Mouse (Mus musculus): Measurements from ENCODE around the gene Nox1. TPM values are rescaled to one million over a fixed set of nuclear protein-coding genes. Genes with fewer than 3 reads are reported as not detected.

The Nox1 gene
- polyA plus RNA-seq, 1 experiment from 2014 or later: 0.31 TPM

- 60% methylated on average over 3 of the region's 3 CpGs for whole genome bisulfite sequencing
- no peaks in the 10 kb centered on the region for H3K9me3 ChIP-seq (ENCODE audit: control insufficient read depth, low read length)
- no peak for ATAC-seq (ENCODE audit: insufficient number of reproducible peaks, insufficient read depth, low FRiP score, low read depth)
Measured at GRCm38 (mm10) chrX:134128549-134128948, 93.2 kb downstream of the Nox1 start.

GRCm38 (mm10) chrX:134116417-134116816 lies 105.3 kb downstream of the Nox1 start:
- Histone ChIP-seq H3K4me3 (ENCODE audit: control insufficient read depth in 1 of 2, insufficient read depth in 1 of 2, low read depth in 1 of 2, low read length in 2 of 2) (no peak overlapping the region), H3K36me3 (ENCODE audit: control insufficient read depth, insufficient read depth, low read length) (no peaks in the 10 kb centered on the region), H3K27me3 (ENCODE audit: control insufficient read depth, insufficient read depth, low read length) (no peaks in the 10 kb centered on the region), H3K9me3 (ENCODE audit: control insufficient read depth, low read length) (no peaks in the 10 kb centered on the region), H3K4me2 (ENCODE audit: low read length) (no peak overlapping the region), H3K27ac (replicated peaks in 1 of 2; ENCODE audit: control insufficient read depth in 1 of 2, insufficient read depth in 1 of 2, low read depth in 2 of 2, low read length in 2 of 2) (no peak overlapping the region), H3K9ac (ENCODE audit: low read length) (no peak overlapping the region), H3K4me1 (ENCODE audit: control insufficient read depth in 2 of 2, insufficient read depth in 2 of 2, low read length in 2 of 2) (no peaks in the 10 kb centered on the region)
- no peak for ATAC-seq (ENCODE audit: insufficient number of reproducible peaks, insufficient read depth, low FRiP score, low read depth)
- 55% methylated on average over 3 of the region's 3 CpGs for WGBS

More at GRCm38 (mm10) chrX:134128549-134128948, 93.2 kb downstream of the Nox1 start:
- no peaks in the 10 kb centered on the region for H3K36me3 ChIP-seq (ENCODE audit: control insufficient read depth, insufficient read depth, low read length)
- H3K9ac ChIP-seq (ENCODE audit: low read length): no peak overlapping the region
- no peaks in the 10 kb centered on the region for H3K27me3 ChIP-seq (ENCODE audit: control insufficient read depth, insufficient read depth, low read length)
- no peak overlapping the region for H3K4me2 ChIP-seq (ENCODE audit: low read length)
- H3K4me1 ChIP-seq (ENCODE audit: control insufficient read depth in 2 of 2, insufficient read depth in 2 of 2, low read length in 2 of 2): no peaks in the 10 kb centered on the region
- H3K27ac ChIP-seq (replicated peaks in 1 of 2; ENCODE audit: control insufficient read depth in 1 of 2, insufficient read depth in 1 of 2, low read depth in 2 of 2, low read length in 2 of 2): no peak overlapping the region
- H3K4me3 ChIP-seq (ENCODE audit: control insufficient read depth in 1 of 2, insufficient read depth in 1 of 2, low read depth in 1 of 2, low read length in 2 of 2): no peak overlapping the region

GRCm38 (mm10) chrX:134111767-134112166 lies 110.0 kb downstream of the Nox1 start:
- no peaks in the 10 kb centered on the region for H3K27me3 ChIP-seq (ENCODE audit: control insufficient read depth, insufficient read depth, low read length)
- no peaks in the 10 kb centered on the region for H3K36me3 ChIP-seq (ENCODE audit: control insufficient read depth, insufficient read depth, low read length)
- no peaks in the 10 kb centered on the region for H3K9me3 ChIP-seq (ENCODE audit: control insufficient read depth, low read length)
- no peak overlapping the region for H3K4me2 ChIP-seq (ENCODE audit: low read length)
- no peaks in the 10 kb centered on the region for H3K4me1 ChIP-seq (ENCODE audit: control insufficient read depth in 2 of 2, insufficient read depth in 2 of 2, low read length in 2 of 2)
- WGBS: 50% methylated on average over 3 of the region's 3 CpGs
- H3K4me3 ChIP-seq (ENCODE audit: control insufficient read depth in 1 of 2, insufficient read depth in 1 of 2, low read depth in 1 of 2, low read length in 2 of 2): no peak overlapping the region
- no peak overlapping the region for H3K27ac ChIP-seq (replicated peaks in 1 of 2; ENCODE audit: control insufficient read depth in 1 of 2, insufficient read depth in 1 of 2, low read depth in 2 of 2, low read length in 2 of 2)
- ATAC-seq (ENCODE audit: insufficient number of reproducible peaks, insufficient read depth, low FRiP score, low read depth): no peak
- H3K9ac ChIP-seq (ENCODE audit: low read length): no peak overlapping the region

GRCm38 (mm10) chrX:134102641-134103040 lies 119.1 kb downstream of the Nox1 start:
- Histone ChIP-seq H3K9ac (ENCODE audit: low read length) (no peak overlapping the region), H3K36me3 (ENCODE audit: control insufficient read depth, insufficient read depth, low read length) (no peaks in the 10 kb centered on the region), H3K4me1 (ENCODE audit: control insufficient read depth in 2 of 2, insufficient read depth in 2 of 2, low read length in 2 of 2) (no peaks in the 10 kb centered on the region), H3K27me3 (ENCODE audit: control insufficient read depth, insufficient read depth, low read length) (no peaks in the 10 kb centered on the region), H3K4me3 (ENCODE audit: control insufficient read depth in 1 of 2, insufficient read depth in 1 of 2, low read depth in 1 of 2, low read length in 2 of 2) (no peak overlapping the region), H3K27ac (replicated peaks in 1 of 2; ENCODE audit: control insufficient read depth in 1 of 2, insufficient read depth in 1 of 2, low read depth in 2 of 2, low read length in 2 of 2) (no peak overlapping the region), H3K9me3 (ENCODE audit: control insufficient read depth, low read length) (no peaks in the 10 kb centered on the region), H3K4me2 (ENCODE audit: low read length) (no peak overlapping the region)
- WGBS: 53% methylated on average over 2 of the region's 2 CpGs
- no peak for ATAC-seq (ENCODE audit: insufficient number of reproducible peaks, insufficient read depth, low FRiP score, low read depth)

- no peaks in the 10 kb centered on the region for H3K9me3 ChIP-seq (ENCODE audit: control insufficient read depth, low read length)
- H3K27ac ChIP-seq (replicated peaks in 1 of 2; ENCODE audit: control insufficient read depth in 1 of 2, insufficient read depth in 1 of 2, low read depth in 2 of 2, low read length in 2 of 2): no peak overlapping the region
- no peak overlapping the region for H3K4me3 ChIP-seq (ENCODE audit: control insufficient read depth in 1 of 2, insufficient read depth in 1 of 2, low read depth in 1 of 2, low read length in 2 of 2)
- no peaks in the 10 kb centered on the region for H3K27me3 ChIP-seq (ENCODE audit: control insufficient read depth, insufficient read depth, low read length)
- H3K36me3 ChIP-seq (ENCODE audit: control insufficient read depth, insufficient read depth, low read length): peaks cover 33% of the 10 kb centered on the region
- no peak for ATAC-seq (ENCODE audit: insufficient number of reproducible peaks, insufficient read depth, low FRiP score, low read depth)
- H3K4me2 ChIP-seq (ENCODE audit: low read length): no peak overlapping the region
- no peak overlapping the region for H3K9ac ChIP-seq (ENCODE audit: low read length)
- no peaks in the 10 kb centered on the region for H3K4me1 ChIP-seq (ENCODE audit: control insufficient read depth in 2 of 2, insufficient read depth in 2 of 2, low read length in 2 of 2)
- 85% methylated on average over 1 of the region's 1 CpGs for WGBS
Measured at GRCm38 (mm10) chrX:134085453-134085852, 136.3 kb downstream of the Nox1 start.

GRCm38 (mm10) chrX:134059764-134060163 lies 162.0 kb downstream of the Nox1 start:
- Histone ChIP-seq H3K4me2 (ENCODE audit: low read length) (peak overlapping the region; percentile 66), H3K4me3 (ENCODE audit: control insufficient read depth in 1 of 2, insufficient read depth in 1 of 2, low read depth in 1 of 2, low read length in 2 of 2) (peak overlapping the region; percentile 62 to 92), H3K9ac (ENCODE audit: low read length) (peak overlapping the region; percentile 79), H3K9me3 (ENCODE audit: control insufficient read depth, low read length) (no peaks in the 10 kb centered on the region), H3K4me1 (ENCODE audit: control insufficient read depth in 2 of 2, insufficient read depth in 2 of 2, low read length in 2 of 2) (no peaks in the 10 kb centered on the region), H3K27me3 (ENCODE audit: control insufficient read depth, insufficient read depth, low read length) (no peaks in the 10 kb centered on the region), H3K27ac (replicated peaks in 1 of 2; ENCODE audit: control insufficient read depth in 1 of 2, insufficient read depth in 1 of 2, low read depth in 2 of 2, low read length in 2 of 2) (peak overlapping the region in 1 of 2 experiments; percentile 85; a peak in 3 of 4 replicates), H3K36me3 (ENCODE audit: control insufficient read depth, insufficient read depth, low read length) (peaks cover 29% of the 10 kb centered on the region)
- no peak for ATAC-seq (ENCODE audit: insufficient number of reproducible peaks, insufficient read depth, low FRiP score, low read depth)
- 16% methylated on average over 10 of the region's 10 CpGs for WGBS

- H3K9me3 ChIP-seq (ENCODE audit: control insufficient read depth, low read length): no peaks in the 10 kb centered on the region
- H3K36me3 ChIP-seq (ENCODE audit: control insufficient read depth, insufficient read depth, low read length): peaks cover 23% of the 10 kb centered on the region
- no peaks in the 10 kb centered on the region for H3K27me3 ChIP-seq (ENCODE audit: control insufficient read depth, insufficient read depth, low read length)
- ATAC-seq (ENCODE audit: insufficient number of reproducible peaks, insufficient read depth, low FRiP score, low read depth): peak; percentile 98
- WGBS: 21% methylated on average over 75 of the region's 77 CpGs
- peak within 1 kb of the TSS; percentile 85 to 91 for H3K27ac ChIP-seq (replicated peaks in 1 of 2; ENCODE audit: control insufficient read depth in 1 of 2, insufficient read depth in 1 of 2, low read depth in 2 of 2, low read length in 2 of 2)
- H3K9ac ChIP-seq (ENCODE audit: low read length): peak within 1 kb of the TSS; percentile 79
- H3K4me2 ChIP-seq (ENCODE audit: low read length): peak within 1 kb of the TSS; percentile 66
- H3K4me1 ChIP-seq (ENCODE audit: control insufficient read depth in 2 of 2, insufficient read depth in 2 of 2, low read length in 2 of 2): no peaks in the 10 kb centered on the region
- H3K4me3 ChIP-seq (ENCODE audit: control insufficient read depth in 1 of 2, insufficient read depth in 1 of 2, low read depth in 1 of 2, low read length in 2 of 2): peak within 1 kb of the TSS; percentile 62 to 92
Measured at GRCm38 (mm10) chrX:134058987-134059712, 162.6 kb downstream of the Nox1 start, which contains the start of gene Cstf2. Gene Cstf2, plus strand, starts transcription at chrX:134059187.

Measured in heart, embryonic 14.5 days (tissue).